Mouse (Mus musculus) erythroblast, embryonic 14.5 days (primary cell): Measurements from ENCODE around the gene Neurod2.

Experiments
- GATA1 ChIP-seq: IDR thresholded peaks from 2 replicates; pipeline ENCODE4 v1.6.1; 2012; ENCODE audit warnings: low read length, inconsistent platforms, mixed read lengths
- TAL1 ChIP-seq: IDR thresholded peaks from 3 replicates; pipeline ENCODE4 v1.6.1; 2012; ENCODE audit warnings: low read length, inconsistent platforms, mixed read lengths

GRCm38 (mm10) chr11:98283740-98284139 lies 45.7 kb downstream of the Neurod2 start:
- TF ChIP-seq GATA1 = no peak
- TF ChIP-seq TAL1 = no peak
